9 mouse cellular contexts compared by ENCODE assay signal in the genomic region with DNA sequence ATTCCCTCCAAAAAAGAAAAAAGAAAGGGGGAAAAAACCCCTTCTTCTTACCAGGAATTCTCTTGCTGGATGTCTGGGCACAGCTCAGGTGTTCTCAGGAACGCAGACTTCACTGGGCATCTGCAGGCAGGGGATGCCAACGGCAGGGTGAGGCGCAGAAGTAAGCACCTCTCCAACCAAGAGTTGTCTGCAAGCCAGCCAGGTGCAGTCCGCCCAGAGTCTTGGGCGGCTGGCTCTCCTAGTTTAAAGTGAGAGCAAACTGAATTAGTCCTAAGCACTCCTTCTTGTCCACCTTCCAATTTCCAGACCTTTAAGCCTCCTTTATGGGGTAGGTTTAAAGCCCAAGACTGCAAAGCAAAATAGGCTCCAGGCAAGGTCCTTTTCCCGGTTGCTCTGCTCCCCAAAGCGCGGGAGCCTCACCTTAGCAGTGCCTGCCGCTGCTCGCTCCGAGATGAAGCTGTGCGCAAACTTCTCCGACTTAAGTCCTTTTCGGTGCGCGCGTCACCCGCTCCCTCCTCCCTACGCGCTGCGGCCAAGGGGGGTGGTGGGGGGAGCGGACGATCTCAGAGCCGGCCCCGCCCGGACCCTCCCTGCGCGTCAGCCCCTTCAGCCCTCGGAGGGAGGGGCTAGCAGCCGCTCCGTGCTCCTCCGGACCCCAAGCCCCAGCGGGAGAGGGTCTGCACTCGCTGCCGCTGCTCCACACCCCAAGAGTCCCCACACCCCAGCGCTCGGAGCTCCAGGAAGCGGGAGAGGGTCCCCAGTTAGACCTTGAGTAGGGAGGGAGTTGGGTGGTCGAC. TPM values are rescaled to one million over a fixed set of nuclear protein-coding genes. Genes with fewer than 3 reads are reported as not detected.
DNase-seq lines count a peak whose midpoint lies in the region; ATAC-seq and TF ChIP-seq lines count a peak whose summit lies in the region.
"Had no signal": no experiment of that assay in that cellular context is flagged by ENCODE, and none has a peak within 500 bp of the region (broad histone marks: within the 10 kb centered on the region; RNA-seq: fewer than 3 reads in every experiment).

No protein-coding gene starts in this region.

- H3K36me3 ChIP-seq in kidney, adult 2 months (ENCODE audit: control insufficient read depth, insufficient read depth, low read length), result no peaks in the 10 kb centered on the region
- H3K36me3 ChIP-seq in embryonic facial prominence, embryonic 14.5 days (ENCODE audit: control insufficient read depth, insufficient read depth, low read length), result no peaks in the 10 kb centered on the region
- no peaks in the 10 kb centered on the region for H3K36me3 ChIP-seq in neural tube, embryonic 12.5 days

- peak overlapping the region; percentile 40; the same call in 1 of the 2 replicates for H3K9ac ChIP-seq in embryonic facial prominence, embryonic 14.5 days (ENCODE audit: low read depth, low read length)
- H3K9ac ChIP-seq in neural tube, embryonic 12.5 days, result 0 out of 2 replicates have a peak overlapping the region, but pooled peaks have one; percentile 23

- H3K9me3 ChIP-seq in embryonic facial prominence, embryonic 14.5 days (ENCODE audit: control insufficient read depth, low read length), result no peaks in the 10 kb centered on the region
- no peaks in the 10 kb centered on the region for H3K9me3 ChIP-seq in neural tube, embryonic 12.5 days

- no peaks in the 10 kb centered on the region for H3K4me1 ChIP-seq in kidney, adult 2 months (ENCODE audit: control insufficient read depth, insufficient read depth, low read length)
- no peaks in the 10 kb centered on the region for H3K4me1 ChIP-seq in embryonic facial prominence, embryonic 14.5 days (ENCODE audit: control insufficient read depth, insufficient read depth, low read length)
- H3K4me1 ChIP-seq in neural tube, embryonic 12.5 days, result peaks cover 7% of the 10 kb centered on the region

- no peak for TF ChIP-seq POLR2A in kidney, adult 2 months (IDR thresholded peaks at IDR 0.05; ENCODE audit: low read depth, low read length)

- no peaks in the 10 kb centered on the region for H3K27me3 ChIP-seq in kidney, adult 2 months (replicated peaks; ENCODE audit: control insufficient read depth, insufficient read depth, low read length)
- H3K27me3 ChIP-seq in embryonic facial prominence, embryonic 14.5 days (replicated peaks; ENCODE audit: control insufficient read depth, insufficient read depth, low read length), result peaks cover 51% of the 10 kb centered on the region
- H3K27me3 ChIP-seq in neural tube, embryonic 12.5 days (replicated peaks), result peaks cover 43% of the 10 kb centered on the region

- peak overlapping the region; percentile 14; the same call in 1 of the 2 replicates for H3K4me3 ChIP-seq in kidney, adult 2 months (ENCODE audit: insufficient read depth, low read depth, low read length)
- peak overlapping the region; percentile 52 for H3K4me3 ChIP-seq in embryonic facial prominence, embryonic 14.5 days (ENCODE audit: low read depth, low read length)
- peak overlapping the region; percentile 39 for H3K4me3 ChIP-seq in neural tube, embryonic 12.5 days

- no peak for TF ChIP-seq CTCF in kidney, adult 2 months (conservative IDR thresholded peaks at IDR 0.05; ENCODE audit: insufficient read depth, insufficient read length, low read depth, low read length)

- WGBS in kidney, adult 2 months, result under 1% methylated on average over 39 of the region's 39 CpGs
- WGBS in embryonic facial prominence, embryonic 14.5 days, result 1% methylated on average over 29 of the region's 39 CpGs
- under 1% methylated on average over 39 of the region's 39 CpGs for WGBS in neural tube, embryonic 12.5 days

- peak overlapping the region; percentile 74 for H3K4me2 ChIP-seq in embryonic facial prominence, embryonic 14.5 days (ENCODE audit: low read depth, low read length)
- peak overlapping the region; percentile 87 for H3K4me2 ChIP-seq in neural tube, embryonic 12.5 days (replicated peaks)

- no peak for ATAC-seq in embryonic facial prominence, embryonic 14.5 days (ENCODE audit: low read depth)
- peak; percentile 58; the same call in 1 of the 2 replicates for ATAC-seq in neural tube, embryonic 12.5 days (ENCODE audit: low FRiP score, low read depth)
- ATAC-seq: Patski had no signal

- peak; percentile 10 for DNase-seq in kidney, adult 2 months
- no peak for DNase-seq in kidney, adult 11 months
- peak; percentile 38 for DNase-seq in embryonic facial prominence, embryonic 14.5 days (ENCODE audit: low spot score)
- DNase-seq in kidney, postnatal 25 days, result peak; percentile 5 to 43
- DNase-seq in thymus, postnatal 36 days, result no peak
- DNase-seq in adrenal gland, postnatal 14 days, result no peak
- DNase-seq in urinary bladder, postnatal 14 days (ENCODE audit: low spot score), result no peak

- no peak overlapping the region for H3K27ac ChIP-seq in kidney, adult 2 months (ENCODE audit: insufficient read depth, low read depth, low read length)
- no peak overlapping the region for H3K27ac ChIP-seq in embryonic facial prominence, embryonic 14.5 days (replicated peaks; ENCODE audit: low read depth, low read length)
- no peak overlapping the region for H3K27ac ChIP-seq in neural tube, embryonic 12.5 days

RNA-seq across cellular contexts. Expression of a gene that starts 1.1 kb away (rescaled TPM):
- polyA plus RNA-seq in kidney, adult 2 months (2012; rRNA removed), result 0.46 and 0.52 TPM in 2 replicates
- 0.37 and 0.81 TPM in 2 replicates for polyA plus RNA-seq in embryonic facial prominence, embryonic 14.5 days (2014; fragmentation: Nextera tagmentation; extraction: Ambion mirVana)
- polyA plus RNA-seq in neural tube, embryonic 12.5 days (2016; fragmentation: Nextera tagmentation; extraction: Ambion mirVana), result 0.23 and 0.30 TPM in 2 replicates
- total RNA-seq in adrenal gland, postnatal 14 days (2021), result not detected in 2 replicates
- polyA plus RNA-seq: Patski had no signal

Comparison
In these comparisons a context has a peak if more than half of its experiments do, and no peak if none do; other contexts are left out.
1. DNase-seq: peak in kidney, adult 2 months (single experiment), embryonic facial prominence, embryonic 14.5 days (single experiment) and kidney, postnatal 25 days (2 of 2); none in kidney, adult 11 months (single experiment), thymus, postnatal 36 days (0 of 2), adrenal gland, postnatal 14 days (single experiment) and urinary bladder, postnatal 14 days (single experiment).
2. Peak in every context shown above with its lines, with median percentiles within 50 percentile points of each other: H3K4me3 ChIP-seq.